Mouse (Mus musculus) gastrocnemius, postnatal 4 days (tissue): ENCODE results near the gene Dmd. TPM values are rescaled to one million over a fixed set of nuclear protein-coding genes. Genes with fewer than 3 reads are reported as not detected.
A peak's percentile ranks its signal among the peaks of the same experiment; 100 is the strongest.
"Not testable (repeated sequence)": the region's sequence is repeated elsewhere in the genome, so short reads cannot be mapped to it uniquely, and the experiment has no call there.

Experiments
- DNase-seq, 2 experiments: peaks; one replicate each; pipeline ENCODE4 v3.0.0; 2021 to 2022; ENCODE audit warnings: low spot score in 2 of 2, mixed read lengths in 2 of 2
- long read RNA-seq, 2 experiments: library from polyadenylated mRNA; stranded (forward); transcript quantifications; one replicate each; pipeline ENCODE4 v2.0.0; 2021
- total RNA-seq, 2 experiments: library from RNA; stranded (reverse); gene quantifications; 2 replicates each; pipeline ENCODE4 v1.2.3; 2021

The Dmd gene
- 100 to 1,000 TPM; 123 to 131 TPM for total RNA-seq
- long read RNA-seq, experiment 1, full-length matches to known transcripts, result 3 of 21 reads
- long read RNA-seq, experiment 1, partial matches to known transcripts, result 8 of 21 reads
- long read RNA-seq, experiment 1, other reads (novel, unspliced or antisense), result 10 of 21 reads
- long read RNA-seq, experiment 2, full-length matches to known transcripts, result 7 of 27 reads
- long read RNA-seq, experiment 2, partial matches to known transcripts, result 6 of 27 reads
- long read RNA-seq, experiment 2, other reads (novel, unspliced or antisense), result 14 of 27 reads

GRCm38 (mm10) chrX:82948630-82949029 is at the start of gene Dmd:
TSS of gene Dmd (plus strand) at chrX:82948870.
- DNase-seq, result no peak

GRCm38 (mm10) chrX:82901515-82901914 is 47.2 kb upstream of the Dmd start:
- DNase-seq, result no peak

- DNase-seq, result no peak
Measured at GRCm38 (mm10) chrX:82987683-82988082, 39.0 kb downstream of the Dmd start.

- no peak for DNase-seq
Measured at GRCm38 (mm10) chrX:83050190-83050589, 101.5 kb downstream of the Dmd start.

- DNase-seq, result no peak
Measured at GRCm38 (mm10) chrX:83116171-83116876, 167.7 kb downstream of the Dmd start.

- DNase-seq, result no peak
Measured at GRCm38 (mm10) chrX:83117198-83117597, 168.5 kb downstream of the Dmd start.

GRCm38 (mm10) chrX:83220563-83220962 is 271.9 kb downstream of the Dmd start:
- DNase-seq, result no peak

- DNase-seq, result no peak
Measured at GRCm38 (mm10) chrX:83221050-83221449, 272.4 kb downstream of the Dmd start.

GRCm38 (mm10) chrX:83487598-83487997 is 538.9 kb downstream of the Dmd start, which contains the start of gene Tsga8:
TSS of gene Tsga8 (minus strand) at chrX:83487924.
- no peak for DNase-seq

GRCm38 (mm10) chrX:83674998-83675397 is 726.3 kb downstream of the Dmd start:
- no peak for DNase-seq

- no peak for DNase-seq
Measured at GRCm38 (mm10) chrX:83686547-83686946, 737.9 kb downstream of the Dmd start.

GRCm38 (mm10) chrX:83740533-83740932 is 791.9 kb downstream of the Dmd start:
- no peak for DNase-seq

GRCm38 (mm10) chrX:83746301-83747008 is 797.8 kb downstream of the Dmd start:
- DNase-seq, result no peak

- DNase-seq, result no peak
Measured at GRCm38 (mm10) chrX:83787406-83787805, 838.7 kb downstream of the Dmd start.

- DNase-seq, result not testable (repeated sequence)
Measured at GRCm38 (mm10) chrX:83867469-83867868, 918.8 kb downstream of the Dmd start.

GRCm38 (mm10) chrX:83875389-83875788 is 926.7 kb downstream of the Dmd start:
- not testable (repeated sequence) for DNase-seq

GRCm38 (mm10) chrX:83975895-83976294 is 1027.2 kb downstream of the Dmd start:
- DNase-seq, result no peak

- DNase-seq, result peak in 1 of 2 experiments; percentile 11
Measured at GRCm38 (mm10) chrX:84001294-84001693, 1052.6 kb downstream of the Dmd start.

- not testable (repeated sequence) for DNase-seq
Measured at GRCm38 (mm10) chrX:84062431-84062830, 1113.8 kb downstream of the Dmd start.

GRCm38 (mm10) chrX:84165872-84166271 is 1217.2 kb downstream of the Dmd start:
- DNase-seq, result no peak

GRCm38 (mm10) chrX:84241297-84241859 is 1292.7 kb downstream of the Dmd start:
- no peak for DNase-seq

- no peak for DNase-seq
Measured at GRCm38 (mm10) chrX:84330593-84330992, 1381.9 kb downstream of the Dmd start.
